Mouse (Mus musculus) C2C12 (cell line): Measurements from ENCODE around the gene Aph1c. TPM values are rescaled to one million over a fixed set of nuclear protein-coding genes. Genes with fewer than 3 reads are reported as not detected.
"Not testable (repeated sequence)": the region's sequence is repeated elsewhere in the genome, so short reads cannot be mapped to it uniquely, and the experiment has no call there.

Experiments
- H3K27me3 ChIP-seq: one replicate; pipeline ENCODE4 v1.6.1; 2011; ENCODE audit not compliant: control insufficient read depth, insufficient read depth, insufficient read length
- H3K36me3 ChIP-seq: one replicate; pipeline ENCODE4 v1.6.1; 2011; ENCODE audit not compliant: control insufficient read depth, insufficient read depth
- H3K4me3 ChIP-seq: one replicate; pipeline ENCODE4 v1.5.1; 2011; ENCODE audit warnings: mild to moderate bottlenecking, control low read depth; ENCODE audit not compliant: poor library complexity, insufficient read depth, severe bottlenecking
- H3K79me2 ChIP-seq: one replicate; pipeline ENCODE4 v1.6.1; 2011; ENCODE audit not compliant: control insufficient read depth, insufficient read depth
- H3K79me3 ChIP-seq: one replicate; pipeline ENCODE4 v1.6.1; 2011; ENCODE audit warnings: low read depth, control low read depth
- H3ac ChIP-seq: one replicate; pipeline ENCODE3; 2011; ENCODE audit warnings: low read depth; ENCODE audit not compliant: control insufficient read depth, insufficient read length
- CEBPB ChIP-seq: IDR thresholded peaks from one replicate; pipeline ENCODE4 v1.6.1; 2011; ENCODE audit warnings: low read depth, mild to moderate bottlenecking, control low read depth, moderate library complexity
- CTCF ChIP-seq: IDR thresholded peaks from one replicate; pipeline ENCODE4 v1.5.1; 2011; ENCODE audit not compliant: control insufficient read depth, insufficient read depth, insufficient read length
- FOSL1 ChIP-seq: IDR thresholded peaks from one replicate; pipeline ENCODE4 v1.8.0; 2011; ENCODE audit warnings: mild to moderate bottlenecking, low read length; ENCODE audit not compliant: poor library complexity, insufficient read depth, severe bottlenecking
- MAX ChIP-seq: IDR thresholded peaks from one replicate; pipeline ENCODE4 v1.6.1; 2011; ENCODE audit warnings: mild to moderate bottlenecking, control low read depth
- MYOD1 ChIP-seq: IDR thresholded peaks from one replicate; pipeline ENCODE4 v1.6.1; 2011; ENCODE audit warnings: low read depth; ENCODE audit not compliant: control insufficient read depth, insufficient read length
- MYOG ChIP-seq: IDR thresholded peaks from one replicate; pipeline ENCODE4 v1.6.1; 2011; ENCODE audit not compliant: control insufficient read depth, insufficient read length; ENCODE audit errors: extremely low read depth
- USF1 ChIP-seq: IDR thresholded peaks from one replicate; pipeline ENCODE4 v1.6.1; 2011; ENCODE audit warnings: low read depth, mild to moderate bottlenecking, control low read depth, moderate library complexity
- polyA plus RNA-seq: library from polyadenylated mRNA; unstranded; fragments of >200 nt; fragmentation: generic; extraction: Trizol; gene quantifications from one replicate; pipeline ENCODE4 v1.2.1, GENCODE M21; 2012; ENCODE audit warnings: missing spikeins

The Aph1c gene
- polyA plus RNA-seq, 1 experiment, result 0.49 TPM

GRCm38 (mm10) chr9:66825990-66826389 is 8.5 kb downstream of the Aph1c start:
- no peak overlapping the region for H3K4me3 ChIP-seq
- no peak for TF ChIP-seq CTCF
- no peak for TF ChIP-seq MYOG
- TF ChIP-seq CEBPB, result no peak
- TF ChIP-seq USF1, result no peak
- no peak for TF ChIP-seq FOSL1
- no peak for TF ChIP-seq MAX
- no peak for TF ChIP-seq MYOD1
- H3K27me3 ChIP-seq, result no peaks in the 10 kb centered on the region

GRCm38 (mm10) chr9:66822255-66822654 is 12.3 kb downstream of the Aph1c start:
- not testable (repeated sequence) for H3K4me3 ChIP-seq, H3K36me3 ChIP-seq, H3ac ChIP-seq, H3K79me2 ChIP-seq, H3K79me3 ChIP-seq, H3K27me3 ChIP-seq

More at GRCm38 (mm10) chr9:66825990-66826389, 8.5 kb downstream of the Aph1c start:
- H3K79me3 ChIP-seq, result no peaks in the 10 kb centered on the region
- H3K36me3 ChIP-seq, result no peaks in the 10 kb centered on the region
- H3ac ChIP-seq, result no peak overlapping the region
- H3K79me2 ChIP-seq, result no peaks in the 10 kb centered on the region

- no peaks in the 10 kb centered on the region for H3K79me3 ChIP-seq
These were observed 13.5 kb downstream of the Aph1c start for GRCm38 (mm10) chr9:66820996-66821395.

GRCm38 (mm10) chr9:66813392-66813791 is 21.1 kb downstream of the Aph1c start:
- Histone ChIP-seq H3ac (no peak overlapping the region), H3K79me3 (no peaks in the 10 kb centered on the region), H3K36me3 (no peaks in the 10 kb centered on the region), H3K4me3 (no peak overlapping the region), H3K27me3 (no peaks in the 10 kb centered on the region), H3K79me2 (no peaks in the 10 kb centered on the region)
- TF ChIP-seq CTCF, result no peak
- no peak for TF ChIP-seq USF1
- TF ChIP-seq MYOD1, result peak; percentile 20

More at GRCm38 (mm10) chr9:66820996-66821395, 13.5 kb downstream of the Aph1c start:
- H3K27me3 ChIP-seq, result no peaks in the 10 kb centered on the region
- no peaks in the 10 kb centered on the region for H3K36me3 ChIP-seq
- no peak overlapping the region for H3ac ChIP-seq
- no peaks in the 10 kb centered on the region for H3K79me2 ChIP-seq
- no peak overlapping the region for H3K4me3 ChIP-seq
- no peak for TF ChIP-seq CTCF
- no peak for TF ChIP-seq MYOG
- no peak for TF ChIP-seq MAX
- TF ChIP-seq MYOD1, result no peak
- TF ChIP-seq FOSL1, result no peak
- no peak for TF ChIP-seq CEBPB
- TF ChIP-seq USF1, result no peak

GRCm38 (mm10) chr9:66805951-66806350 is 28.6 kb downstream of the Aph1c start:
- H3K27me3 ChIP-seq, H3K4me3 ChIP-seq, H3K36me3 ChIP-seq, H3ac ChIP-seq, H3K79me3 ChIP-seq, H3K79me2 ChIP-seq: not testable (repeated sequence)

- Histone ChIP-seq H3K27me3 (no peaks in the 10 kb centered on the region), H3K79me3 (no peaks in the 10 kb centered on the region), H3ac (no peak overlapping the region), H3K79me2 (no peaks in the 10 kb centered on the region), H3K36me3 (no peaks in the 10 kb centered on the region), H3K4me3 (no peak overlapping the region)
- no peak for TF ChIP-seq FOSL1
- TF ChIP-seq CEBPB, result no peak
- no peak for TF ChIP-seq USF1
- no peak for TF ChIP-seq MYOG
- TF ChIP-seq CTCF, result no peak
- TF ChIP-seq MYOD1, result no peak
- no peak for TF ChIP-seq MAX
These were observed 32.6 kb downstream of the Aph1c start for GRCm38 (mm10) chr9:66801947-66802346.

- no peak for TF ChIP-seq FOSL1
- no peak for TF ChIP-seq MYOD1
- no peak for TF ChIP-seq USF1
- TF ChIP-seq CEBPB, result no peak
- TF ChIP-seq MYOG, result no peak
- TF ChIP-seq MAX, result no peak
These were observed 37.8 kb downstream of the Aph1c start, which contains the start of gene Gm10647 for GRCm38 (mm10) chr9:66796739-66797138. Gm10647 (plus strand) TSS chr9:66797039.

More at GRCm38 (mm10) chr9:66796739-66797138, 37.8 kb downstream of the Aph1c start, which contains the start of gene Gm10647:
- H3K4me3 ChIP-seq, result no peak within 1 kb of the TSS
- H3K36me3 ChIP-seq, result no peaks in the 10 kb centered on the region
- no peaks in the 10 kb centered on the region for H3K27me3 ChIP-seq
- H3ac ChIP-seq, result no peak within 1 kb of the TSS
- H3K79me2 ChIP-seq, result no peaks in the 10 kb centered on the region
- H3K79me3 ChIP-seq, result no peaks in the 10 kb centered on the region
